ENCODE assay signal across 8 mouse cellular contexts in genomic region chr7:131370648-131371469, GRCm38 (mm10). TPM values are rescaled to one million over a fixed set of nuclear protein-coding genes. Genes with fewer than 3 reads are reported as not detected.
A peak's percentile ranks its signal among the peaks of the same experiment; 100 is the strongest.
DNase-seq lines count a peak whose midpoint lies in the region; ATAC-seq lines count a peak whose summit lies in the region.

Gene Pstk (plus strand): TSS chr7:131371141.

- no peaks in the 10 kb centered on the region for H3K36me3 ChIP-seq in hindbrain, embryonic 11.5 days (ENCODE audit: control insufficient read depth, insufficient read depth, low read length)

- peak within 1 kb of the TSS; percentile 86 for H3K27ac ChIP-seq in hindbrain, embryonic 11.5 days (ENCODE audit: low read depth, low read length)

- ATAC-seq in hindbrain, embryonic 11.5 days (ENCODE audit: low FRiP score), result peak; percentile 94

- DNase-seq in Muller cell, postnatal 12 days (ENCODE audit: inconsistent ontology term), result peak; percentile 95
- peak; percentile 92 for DNase-seq in cerebellum, adult 9-11 months
- DNase-seq in frontal cortex, adult 2 months (ENCODE audit: extremely low spot score in 1 of 2, low spot score in 1 of 2), result peak; percentile 70 to 90
- DNase-seq in hindbrain, embryonic 11.5 days (ENCODE audit: low spot score), result peak; percentile 93
- DNase-seq in layer of hippocampus, postnatal 10 days (ENCODE audit: low spot score in 2 of 2), result peak; percentile 85 to 91
- DNase-seq in lung, postnatal 10 days, result peak; percentile 89
- peak; percentile 90 for DNase-seq in ovary, postnatal 36 days (ENCODE audit: low spot score)
- DNase-seq in thymus, postnatal 25 days, result peak; percentile 87

- H3K9ac ChIP-seq in hindbrain, embryonic 11.5 days (ENCODE audit: low read depth, low read length), result peak within 1 kb of the TSS; percentile 91

- H3K4me3 ChIP-seq in hindbrain, embryonic 11.5 days (ENCODE audit: low read depth, low read length), result peak within 1 kb of the TSS; percentile 73

- H3K4me1 ChIP-seq in hindbrain, embryonic 11.5 days (replicated peaks; ENCODE audit: control insufficient read depth, insufficient read depth, low read length), result no peaks in the 10 kb centered on the region; the same call in 1 of the 2 replicates

- H3K27me3 ChIP-seq in hindbrain, embryonic 11.5 days (ENCODE audit: control insufficient read depth, insufficient read depth, low read length), result no peaks in the 10 kb centered on the region

- H3K9me3 ChIP-seq in hindbrain, embryonic 11.5 days (ENCODE audit: control insufficient read depth, low read length), result no peaks in the 10 kb centered on the region

- H3K4me2 ChIP-seq in hindbrain, embryonic 11.5 days (replicated peaks; ENCODE audit: low read depth, low read length), result peak within 1 kb of the TSS; percentile 70

- 4% methylated on average over 47 of the region's 47 CpGs for WGBS in hindbrain, embryonic 11.5 days

RNA-seq across cellular contexts. Expression of gene Pstk, which starts in this region (rescaled TPM):
- 54.4 and 57.6 TPM in 2 replicates for polyA plus RNA-seq in frontal cortex, adult 2 months (2012; rRNA removed)
- polyA plus RNA-seq in hindbrain, embryonic 11.5 days (2014; fragmentation: Nextera tagmentation; extraction: Ambion mirVana), result 59.4 and 63.3 TPM in 2 replicates
- total RNA-seq in layer of hippocampus, postnatal 10 days (2021), result 10 to 100 TPM; 30.7 to 42.4 TPM

Comparison
In these comparisons a context has a peak if more than half of its experiments do, and no peak if none do; other contexts are left out.
1. Peak in every context shown above with its lines: DNase-seq, ATAC-seq, H3K4me3 ChIP-seq and H3K27ac ChIP-seq.